Mouse (Mus musculus): ENCODE measurements at regions not wholly inside any gene's neighbourhood (a gene's known extent, or its start where the extent isn't known, plus 50 kb on each side); places are given as distances from the start of the nearest gene placed in this dataset.

DNA sequence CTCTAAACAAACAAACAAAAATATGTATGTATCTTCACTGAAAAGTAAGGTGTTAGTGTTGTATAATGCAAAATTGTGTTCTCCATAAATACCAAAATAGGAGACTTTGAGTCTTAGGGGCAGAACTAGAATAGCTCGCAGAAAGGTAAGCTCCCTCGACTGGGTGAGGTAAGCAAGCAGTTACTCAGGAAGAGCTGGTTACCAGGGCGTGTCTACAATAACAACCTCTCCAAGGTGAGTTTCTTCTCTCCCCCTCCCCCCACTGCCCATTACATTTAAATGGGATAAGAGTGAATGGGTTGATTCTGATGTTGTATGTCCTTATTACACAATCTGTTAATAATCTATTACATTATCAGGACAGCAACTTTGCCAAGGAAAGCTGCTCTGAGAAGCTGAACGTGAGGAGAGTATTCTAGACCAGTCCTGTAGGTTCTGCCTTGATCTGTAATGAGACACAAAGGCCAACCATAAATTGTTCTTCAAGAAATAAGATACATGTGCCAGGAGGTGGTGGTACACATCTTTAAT is 125.2 kb upstream of the Zfand5 start:
- no peak for DNase-seq

DNA sequence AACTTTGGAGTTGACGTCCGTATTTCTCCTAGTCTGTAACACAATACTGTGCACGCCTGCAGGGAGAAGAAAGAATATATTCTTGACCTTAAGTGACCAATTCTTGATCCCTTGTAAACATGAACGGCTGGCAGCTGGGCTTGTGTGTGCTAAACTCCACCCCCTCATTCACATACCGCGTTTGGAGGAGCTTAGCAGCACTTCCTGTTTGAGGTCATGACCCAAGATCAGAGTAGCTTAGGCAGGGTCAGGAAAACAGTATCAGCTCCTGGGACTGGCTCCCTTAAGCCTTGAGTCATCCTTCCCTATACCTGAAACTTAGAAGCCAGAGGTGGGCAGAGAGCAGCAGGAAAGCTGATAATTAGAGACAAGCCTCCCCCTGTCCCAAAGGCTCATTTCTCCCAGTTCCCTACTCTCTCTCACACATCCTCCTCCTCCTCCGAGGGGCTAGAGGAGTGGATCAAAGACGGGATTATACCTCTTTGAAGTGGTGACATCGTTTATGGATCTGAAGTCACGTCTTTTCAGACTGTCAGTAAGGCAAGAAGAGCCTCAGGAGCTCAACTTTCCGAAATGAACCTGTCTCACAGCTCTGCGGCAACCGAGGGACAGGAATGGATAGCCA is 127.3 kb upstream of the Zfand5 start:
- DNase-seq: peak; percentile 49

DNA sequence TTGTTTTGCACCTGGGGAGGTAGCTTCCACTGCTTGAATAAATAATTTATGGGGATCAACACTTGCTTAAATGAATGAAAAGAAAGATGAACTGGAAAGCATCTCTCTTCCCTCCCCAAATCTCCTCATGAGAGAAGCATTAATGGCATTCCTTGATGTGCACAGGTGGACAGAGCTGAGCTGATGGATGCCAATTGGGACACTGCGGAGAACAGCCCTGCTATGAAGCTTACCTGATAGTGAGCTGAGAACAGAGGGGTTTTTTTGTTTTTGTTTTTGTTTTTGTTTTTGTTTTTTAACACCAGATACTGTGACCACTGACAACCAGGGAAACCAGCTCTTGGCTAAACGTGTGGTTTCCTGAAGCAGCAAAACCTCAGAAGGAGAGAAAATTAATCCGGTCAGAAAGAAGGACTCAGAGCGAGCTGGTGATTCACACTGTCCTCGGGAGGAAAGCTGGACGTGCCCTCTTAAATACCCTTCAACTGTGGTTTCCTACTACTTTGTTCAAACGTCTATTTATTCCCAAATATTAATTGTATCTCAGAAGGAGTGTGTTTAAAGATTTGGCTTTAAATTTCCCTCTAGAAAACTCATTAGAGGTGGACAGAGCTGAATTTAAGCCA is 128.0 kb upstream of the Zfand5 start:
- DNase-seq: peak; percentile 22

DNA sequence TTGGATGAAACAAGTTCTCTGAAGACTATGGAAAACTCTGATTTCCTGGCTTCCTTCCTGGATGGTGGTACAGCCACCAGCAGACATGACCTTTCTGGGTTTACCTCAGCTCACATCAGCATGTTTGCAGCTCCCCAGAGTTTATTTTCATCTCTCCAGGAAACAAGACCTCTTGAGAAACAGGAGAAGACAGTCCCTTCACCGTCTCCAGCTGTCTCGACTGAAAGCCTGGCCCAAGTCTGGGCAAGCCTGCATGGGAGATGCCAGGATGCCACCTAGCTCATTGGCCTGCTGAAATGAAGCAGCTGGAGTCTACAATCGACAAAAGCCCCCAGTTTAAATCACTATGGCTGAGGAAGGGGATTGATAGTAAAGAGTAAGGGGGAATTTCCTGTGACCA is 131.6 kb upstream of the Zfand5 start:
- DNase-seq: no peak

DNA sequence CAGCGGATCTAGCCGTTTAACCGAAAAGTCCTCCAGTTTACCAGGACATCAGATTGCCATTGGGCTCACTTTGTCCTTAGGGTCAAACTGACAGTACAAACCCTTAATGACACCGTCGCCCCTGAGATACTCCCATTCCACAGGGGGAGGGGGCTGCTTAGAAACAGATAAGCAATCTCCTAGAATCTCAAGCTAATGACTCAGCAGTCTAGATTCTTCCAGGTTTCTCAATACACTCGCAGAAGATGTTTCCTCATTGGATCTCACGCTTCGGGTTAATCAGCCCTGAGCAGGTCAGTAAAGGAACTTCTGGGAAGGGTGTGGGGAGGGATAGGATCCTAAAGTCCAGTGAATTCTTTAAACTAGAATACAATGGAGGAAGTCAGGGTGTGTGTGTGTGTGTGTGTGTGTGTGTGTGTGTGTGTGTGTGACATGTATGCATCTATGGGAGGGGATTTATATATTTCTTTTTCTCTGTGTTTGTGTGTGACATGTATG is 133.0 kb upstream of the Zfand5 start:
- no peak for DNase-seq

DNA sequence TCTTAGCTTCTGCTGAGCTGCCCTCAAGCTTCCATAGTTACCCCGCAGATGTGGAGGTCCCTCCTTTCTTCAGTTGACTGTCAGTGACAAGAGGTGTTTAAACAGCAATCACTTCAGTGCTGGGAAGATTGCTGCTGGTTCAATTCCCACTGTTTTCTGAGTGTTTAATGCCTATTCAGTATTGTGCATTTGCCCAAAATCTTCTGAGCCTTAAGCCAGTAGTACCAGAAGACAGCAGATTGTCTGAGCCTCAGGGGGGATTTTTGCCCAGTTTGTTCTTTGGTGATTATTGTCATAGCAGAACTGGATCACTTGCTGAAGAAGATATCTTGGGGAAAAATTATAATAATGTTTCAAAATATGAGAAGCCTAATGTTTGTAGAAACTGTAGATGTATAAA is 135.3 kb upstream of the Zfand5 start:
- DNase-seq: no peak

DNA sequence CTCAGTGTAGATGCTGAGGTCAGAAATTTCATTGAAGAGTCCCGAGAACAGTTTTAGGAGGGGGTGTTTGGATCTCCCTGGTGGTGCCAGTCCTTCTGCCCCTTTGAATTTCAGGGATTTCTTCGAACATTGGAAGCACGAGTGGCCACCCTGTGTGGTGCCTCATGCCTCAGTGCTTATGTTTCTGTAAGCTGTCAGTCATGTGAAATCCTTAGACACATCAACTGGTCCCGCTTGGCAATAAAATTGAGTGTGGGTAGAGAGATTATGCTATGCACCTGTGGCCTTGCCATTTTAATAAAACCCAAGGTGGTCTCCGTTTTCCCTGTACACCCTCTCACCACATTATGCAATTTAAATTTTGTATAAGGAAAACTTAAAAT is 136.1 kb upstream of the Zfand5 start:
- DNase-seq: no peak

DNA sequence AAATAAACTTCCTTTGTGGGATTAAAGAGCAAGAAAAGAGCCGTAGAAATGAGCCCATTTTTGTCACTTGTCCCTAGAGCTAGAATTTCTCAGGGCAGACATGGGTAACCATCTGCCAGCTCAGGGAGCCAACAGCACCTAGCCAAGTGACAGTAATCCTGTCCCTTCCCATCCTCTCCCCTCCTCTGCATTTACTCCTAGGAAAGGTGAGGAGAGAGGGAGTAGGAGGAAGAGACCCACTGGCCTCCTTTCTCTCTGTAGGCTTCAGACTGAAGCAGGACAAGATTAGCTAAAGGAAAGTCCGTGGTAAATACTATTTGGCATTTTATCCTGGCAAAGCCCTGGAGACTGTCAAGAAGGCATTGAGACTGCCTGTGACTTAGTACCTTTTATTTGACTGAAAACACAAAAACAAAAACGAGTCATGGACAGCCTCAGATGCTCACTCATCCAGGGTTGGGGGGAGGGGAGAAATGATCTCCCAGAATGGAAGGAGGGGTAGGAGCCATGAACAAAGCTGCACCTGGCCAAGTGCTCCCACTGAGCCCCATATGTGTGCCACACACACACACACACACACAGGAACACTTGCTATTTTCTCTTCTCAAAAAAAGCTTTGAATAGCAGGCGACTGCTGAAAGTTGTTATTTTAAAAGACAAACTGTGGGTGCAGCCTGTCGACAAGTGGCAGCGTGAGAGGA is 136.6 kb upstream of the Zfand5 start:
- DNase-seq: no peak

DNA sequence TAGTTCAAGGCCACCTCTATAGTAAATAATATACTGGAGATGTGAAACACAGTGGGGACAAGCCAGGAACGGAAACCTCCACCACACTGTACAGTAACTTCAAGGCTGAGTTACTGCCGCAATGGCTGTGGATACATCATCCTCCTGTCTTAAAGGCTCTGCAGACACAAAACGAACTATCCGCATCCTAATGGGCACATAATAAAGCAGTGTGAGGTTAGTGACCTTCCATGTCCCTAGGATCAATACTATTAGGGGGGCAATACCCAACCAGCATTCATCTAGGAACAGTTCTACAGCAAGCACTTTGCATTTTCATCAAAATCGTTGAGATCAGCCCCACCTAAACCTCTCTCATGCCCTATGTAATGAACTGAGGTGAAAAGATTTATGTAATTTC is 142.4 kb upstream of the Zfand5 start:
- peak; percentile 16 for DNase-seq

DNA sequence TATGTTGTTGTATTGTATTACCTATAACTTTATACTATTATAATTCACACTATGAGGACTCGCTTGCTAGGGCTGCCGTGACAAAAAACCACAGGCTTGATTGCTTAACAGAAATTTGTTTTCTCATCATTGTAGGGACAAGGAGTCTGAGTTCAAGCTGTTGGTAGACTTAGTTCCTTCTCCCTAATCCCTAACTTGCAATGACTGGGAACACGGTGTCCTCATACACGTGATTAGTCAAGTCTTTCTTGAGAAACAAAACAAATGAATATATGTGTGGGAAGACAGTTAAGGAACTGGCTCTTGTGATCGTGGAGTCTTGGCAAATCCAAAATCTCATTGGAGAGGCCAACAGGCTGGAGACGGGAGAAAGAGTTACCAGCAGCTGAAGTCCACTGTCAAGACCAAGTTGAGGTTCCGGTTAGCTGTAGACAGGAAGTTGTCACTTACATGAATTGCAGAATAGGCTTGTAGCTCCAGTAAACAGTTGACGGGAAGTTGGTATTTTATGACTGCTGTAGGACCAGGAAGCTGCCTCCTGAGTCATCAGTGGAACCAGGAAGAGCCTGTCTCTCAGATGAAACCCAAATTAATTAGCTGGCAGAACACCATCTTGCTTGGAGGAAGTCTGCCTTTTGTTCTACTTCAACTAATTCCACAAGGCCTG is 144.9 kb upstream of the Zfand5 start:
- DNase-seq: no peak

DNA sequence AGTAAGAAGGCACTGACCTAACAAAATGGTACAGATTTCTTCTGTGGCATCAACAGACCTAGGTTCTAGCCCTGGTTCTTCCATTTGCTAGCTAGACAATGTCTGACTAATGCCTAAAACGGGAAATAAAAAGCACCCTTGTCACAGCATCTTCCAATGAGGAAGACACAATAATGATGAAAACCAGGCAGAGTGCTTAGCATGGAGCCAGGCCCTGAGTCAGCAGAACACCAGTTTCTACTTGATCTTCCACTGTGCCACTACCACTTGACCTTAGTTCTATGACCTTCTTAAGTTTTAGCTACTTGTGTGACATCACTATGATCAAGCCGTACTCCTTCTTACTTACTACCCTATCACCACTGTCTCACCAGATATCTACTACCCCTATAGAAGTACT is 145.4 kb upstream of the Zfand5 start:
- no peak for DNase-seq

DNA sequence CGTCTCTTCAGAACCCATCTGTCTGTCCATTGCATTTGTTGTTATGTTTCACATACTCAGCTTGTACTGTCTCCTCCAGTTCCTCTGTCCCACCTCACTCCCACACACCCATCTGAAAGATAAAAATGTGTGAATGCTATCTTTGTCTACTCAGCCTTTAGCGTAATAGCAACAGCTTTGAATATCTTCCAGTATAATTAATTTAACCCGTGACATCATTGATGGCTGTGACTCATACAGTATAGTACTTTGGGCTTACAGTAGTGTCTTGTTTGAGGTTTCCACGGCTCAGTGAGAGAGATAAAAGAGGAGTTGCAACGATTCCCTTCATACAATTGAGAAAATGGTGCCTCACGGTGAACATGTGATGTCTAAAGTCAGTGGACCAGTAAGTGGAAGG is 152.6 kb upstream of the Zfand5 start:
- DNase-seq: no peak

DNA sequence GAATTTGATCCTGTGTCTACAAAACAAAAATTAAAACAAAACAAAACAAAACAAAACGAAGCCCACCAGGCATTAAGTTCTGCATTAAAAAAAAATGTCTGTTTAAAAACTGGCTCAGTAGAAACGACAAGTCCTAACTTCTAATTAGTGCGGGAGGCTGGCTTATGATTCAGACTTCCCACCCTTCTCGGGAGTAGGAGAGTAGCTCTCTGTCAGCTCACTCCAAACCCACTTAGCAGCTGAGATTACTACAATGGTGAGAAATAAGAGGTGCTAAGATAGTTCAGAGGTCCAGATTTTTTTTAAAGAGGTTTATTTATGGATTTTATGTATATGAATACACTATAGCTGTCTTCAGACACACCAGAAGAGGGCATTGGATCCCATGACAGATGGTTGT is 153.3 kb upstream of the Zfand5 start:
- DNase-seq: no peak

DNA sequence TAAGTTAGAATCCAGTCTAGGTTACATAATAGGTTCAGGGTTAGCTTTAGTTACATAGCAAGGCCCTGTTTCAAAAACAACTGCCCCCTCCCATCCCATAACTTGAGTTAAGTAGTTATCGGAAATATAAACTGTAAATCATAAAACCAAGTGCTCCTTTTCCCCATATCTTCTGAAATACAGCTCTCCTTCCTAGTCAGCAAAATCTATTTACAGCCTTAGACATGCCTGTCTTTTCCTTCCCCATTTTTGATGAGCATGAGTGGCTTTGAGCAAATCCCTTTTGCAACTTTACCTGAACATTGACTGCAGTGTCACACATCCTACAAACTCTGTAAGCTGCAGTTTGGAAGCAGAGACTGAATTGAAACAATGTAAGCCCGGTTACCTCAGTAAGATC is 156.4 kb upstream of the Zfand5 start:
- DNase-seq: no peak

DNA sequence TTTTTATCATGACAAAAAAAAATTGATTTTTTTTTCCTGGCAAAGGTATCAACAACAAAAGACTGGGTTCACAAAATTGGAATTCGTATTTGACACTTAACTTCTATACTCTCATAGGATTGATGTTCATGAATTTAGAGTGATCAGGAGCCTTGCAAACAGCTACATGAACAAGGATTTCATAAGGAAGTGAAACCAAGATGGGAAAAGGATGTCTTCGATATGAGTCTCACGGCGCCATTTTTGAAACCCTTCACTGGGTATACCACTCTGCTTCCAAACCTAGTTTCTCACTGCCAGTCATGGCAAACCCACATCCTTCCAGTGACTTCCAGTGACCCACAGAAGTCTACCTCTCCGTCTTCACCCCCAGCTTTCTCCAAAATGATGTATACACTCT is 157.8 kb upstream of the Tmc1 start:
- DNase-seq: no peak

DNA sequence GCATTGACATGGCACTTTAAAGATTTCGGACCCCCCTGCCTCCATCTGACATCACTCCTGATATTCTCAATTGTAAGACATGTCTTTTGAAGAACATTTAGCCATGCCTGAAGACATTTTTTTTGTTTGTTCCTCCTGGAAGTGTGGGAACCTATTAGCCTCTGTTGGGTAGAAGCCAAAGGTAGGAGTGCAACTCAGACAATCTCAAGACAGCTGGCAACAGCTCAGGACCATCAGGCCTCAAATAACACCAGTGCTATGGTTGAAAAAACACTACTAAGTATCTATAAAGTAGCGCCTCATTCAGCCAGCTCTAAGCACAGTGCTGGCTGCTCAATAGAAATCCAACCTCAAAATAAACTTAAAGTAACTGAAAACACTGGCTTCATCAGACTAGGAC is 154.3 kb upstream of the Tmc1 start:
- DNase-seq: no peak

DNA sequence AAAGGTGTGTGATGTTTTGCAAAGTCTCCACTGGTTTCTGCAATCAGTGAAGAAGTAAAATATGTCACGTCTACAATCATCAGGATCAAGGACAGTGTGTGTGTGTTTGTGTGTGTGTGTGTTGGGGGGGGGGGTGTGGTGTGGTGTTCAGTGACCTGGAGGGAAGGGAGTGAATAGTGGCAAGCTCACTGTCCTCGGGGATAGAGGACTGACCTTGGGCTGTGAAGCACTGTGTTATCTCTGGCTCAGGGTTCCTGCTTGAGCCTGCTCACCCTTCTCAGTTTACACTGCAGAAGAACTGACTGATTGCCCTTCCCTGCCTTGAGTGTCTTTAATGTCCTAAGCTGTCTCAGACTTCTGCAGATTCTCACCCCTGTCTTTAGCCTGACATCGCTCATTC is 153.7 kb upstream of the Tmc1 start:
- peak; percentile 57 for DNase-seq

DNA sequence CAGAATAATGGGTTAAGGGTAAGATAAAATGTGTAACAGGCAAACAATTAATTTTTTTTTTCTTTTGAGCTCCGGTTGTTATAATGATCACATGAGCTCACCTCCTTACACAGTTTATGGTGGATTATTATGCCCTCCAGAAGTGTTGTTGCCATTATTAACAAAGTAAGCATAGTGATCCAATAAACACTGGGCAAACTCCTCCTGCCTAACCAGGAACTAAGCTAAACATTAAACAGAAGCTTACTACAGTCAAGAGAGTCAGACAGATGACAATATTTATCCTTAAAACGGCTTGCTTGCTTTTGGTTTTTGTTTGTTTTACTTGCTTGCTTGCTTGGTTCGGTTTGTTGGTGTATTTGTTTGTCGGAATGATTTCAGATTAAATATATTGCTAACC is 153.3 kb upstream of the Tmc1 start:
- no peak for DNase-seq

DNA sequence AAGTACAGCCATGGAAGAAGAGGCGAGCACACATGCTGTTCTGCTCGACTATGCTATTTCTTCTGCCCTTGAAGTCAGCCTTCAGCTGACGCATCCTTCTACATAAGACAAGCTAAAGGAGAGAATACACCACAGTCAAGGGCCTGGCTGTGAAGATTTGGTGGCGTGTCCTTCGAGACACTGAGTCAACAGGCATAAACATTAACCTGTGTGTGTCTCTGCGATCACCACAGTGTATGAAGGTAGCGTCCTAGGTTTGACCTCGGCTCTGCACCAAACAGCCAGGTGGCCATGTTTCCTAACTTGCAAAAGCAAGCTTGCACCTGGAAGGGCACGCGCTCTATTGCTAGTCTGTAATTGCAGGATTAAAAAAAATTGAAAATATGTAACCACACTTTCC is 152.8 kb upstream of the Tmc1 start:
- DNase-seq: peak; percentile 26

DNA sequence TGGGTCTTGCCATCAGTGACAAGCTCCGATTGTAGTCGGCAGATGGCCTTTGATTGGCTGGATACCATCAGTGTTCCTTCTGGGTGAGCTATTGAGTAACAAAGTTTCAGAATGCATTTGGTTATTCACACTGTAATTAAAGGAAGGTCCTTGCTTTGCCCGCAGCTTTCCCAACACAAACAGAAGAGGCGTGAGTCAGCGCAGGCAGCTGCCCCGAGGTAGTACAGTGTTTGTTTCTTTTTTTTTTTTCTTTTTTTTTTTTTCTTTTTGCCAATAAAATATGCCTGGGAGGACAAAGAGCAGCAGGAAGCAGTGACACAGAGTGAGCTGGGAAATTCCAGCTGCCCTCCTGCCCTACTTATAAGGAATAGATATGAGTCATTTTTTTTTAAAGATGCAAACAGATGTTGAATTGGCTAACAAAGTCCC is 152.3 kb upstream of the Tmc1 start:
- peak; percentile 77 for DNase-seq

DNA sequence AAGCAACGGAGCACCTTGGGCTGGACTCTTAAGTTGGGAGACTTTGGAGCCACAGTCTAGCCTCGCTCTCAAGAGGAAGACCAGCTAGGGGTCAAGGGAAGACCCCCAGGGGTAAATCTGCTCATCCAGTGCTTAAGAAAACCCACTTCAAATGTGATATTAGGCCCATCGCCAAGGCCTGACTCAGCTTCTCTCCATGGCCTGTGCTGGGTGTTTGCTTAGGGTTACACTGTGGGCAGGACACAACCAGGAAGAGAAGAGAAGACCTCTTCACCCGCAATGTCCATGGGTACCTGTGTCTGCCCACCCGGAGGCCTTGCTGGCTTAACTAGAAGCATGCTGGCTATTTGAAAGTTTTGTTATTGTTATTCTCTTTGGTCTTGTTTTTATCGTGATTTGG is 151.0 kb upstream of the Tmc1 start:
- DNase-seq: peak; percentile 27

DNA sequence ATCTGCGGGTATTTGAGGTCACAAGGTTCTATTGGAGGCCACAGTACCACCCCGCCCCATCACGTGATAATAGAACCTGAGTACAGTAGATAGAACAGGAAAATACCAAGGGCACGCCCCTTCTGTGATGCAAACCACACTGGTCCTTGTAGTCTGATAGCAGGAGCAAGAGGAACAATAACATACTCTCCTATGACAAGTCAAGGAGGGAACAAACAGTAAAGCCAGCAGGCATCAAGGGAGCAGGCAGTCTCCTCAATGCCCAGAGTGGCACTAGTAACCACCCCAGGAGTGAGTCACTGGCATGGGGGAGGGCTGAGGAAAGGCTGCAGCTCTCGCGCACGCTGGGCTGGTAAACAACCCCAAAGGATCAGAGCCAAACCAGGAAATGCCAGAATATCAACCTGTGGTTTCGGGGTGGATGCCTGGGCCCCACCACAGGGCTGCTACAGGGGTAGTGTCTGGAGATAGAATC is 150.5 kb upstream of the Tmc1 start:
- DNase-seq: peak; percentile 89
